Mouse (Mus musculus) naive thymus-derived CD4-positive, alpha-beta T cell, adult 2 months (primary cell): Measurements from ENCODE around the gene Ext2.

Source experiments
- DNase-seq: peaks from one replicate; pipeline ENCODE4 v3.0.0-alpha.2; 2011; ENCODE audit warnings: low read depth

Ext2 gene

GRCm38 (mm10) chr2:93806487-93807201, 15.7 kb downstream of the Ext2 start:
- DNase-seq, result no peak

- DNase-seq, result no peak
Measured at GRCm38 (mm10) chr2:93805523-93805922, 16.8 kb downstream of the Ext2 start.

GRCm38 (mm10) chr2:93805066-93805465, 17.3 kb downstream of the Ext2 start:
- DNase-seq, result no peak

GRCm38 (mm10) chr2:93802947-93803346, 19.4 kb downstream of the Ext2 start:
- no peak for DNase-seq

- no peak for DNase-seq
Measured at GRCm38 (mm10) chr2:93801097-93801496, 21.3 kb downstream of the Ext2 start.

GRCm38 (mm10) chr2:93797162-93797795, 25.1 kb downstream of the Ext2 start:
- no peak for DNase-seq

GRCm38 (mm10) chr2:93794375-93794774, 28.0 kb downstream of the Ext2 start:
- DNase-seq, result no peak

GRCm38 (mm10) chr2:93791516-93792499, 30.6 kb downstream of the Ext2 start:
- DNase-seq, result no peak

GRCm38 (mm10) chr2:93790798-93791345, 31.5 kb downstream of the Ext2 start:
- no peak for DNase-seq

GRCm38 (mm10) chr2:93788557-93788956, 33.8 kb downstream of the Ext2 start:
- no peak for DNase-seq

- peak; percentile 67 for DNase-seq
Measured at GRCm38 (mm10) chr2:93786175-93786574, 36.2 kb downstream of the Ext2 start.

- DNase-seq, result no peak
Measured at GRCm38 (mm10) chr2:93785432-93785798, 37.0 kb downstream of the Ext2 start.

- DNase-seq, result no peak
Measured at GRCm38 (mm10) chr2:93784721-93785431, 37.5 kb downstream of the Ext2 start.

GRCm38 (mm10) chr2:93783926-93784539, 38.3 kb downstream of the Ext2 start:
- no peak for DNase-seq

- no peak for DNase-seq
Measured at GRCm38 (mm10) chr2:93782682-93783081, 39.7 kb downstream of the Ext2 start.

- no peak for DNase-seq
Measured at GRCm38 (mm10) chr2:93782156-93782555, 40.2 kb downstream of the Ext2 start.

GRCm38 (mm10) chr2:93780528-93780927, 41.8 kb downstream of the Ext2 start:
- no peak for DNase-seq

- DNase-seq, result no peak
Measured at GRCm38 (mm10) chr2:93779897-93780208, 42.5 kb downstream of the Ext2 start.

GRCm38 (mm10) chr2:93779081-93779896, 43.1 kb downstream of the Ext2 start:
- no peak for DNase-seq

- no peak for DNase-seq
Measured at GRCm38 (mm10) chr2:93778616-93779015, 43.8 kb downstream of the Ext2 start.

GRCm38 (mm10) chr2:93777056-93777430, 45.3 kb downstream of the Ext2 start:
- no peak for DNase-seq
